Mouse (Mus musculus) layer of hippocampus, postnatal 25 days (tissue): ENCODE measurements around the gene Has1. TPM values are rescaled to one million over a fixed set of nuclear protein-coding genes. Genes with fewer than 3 reads are reported as not detected.

Experiments used
- DNase-seq, 2 experiments: peaks; one replicate each; pipeline ENCODE4 v3.0.0; 2022; ENCODE audit warnings: mixed read lengths in 2 of 2, low spot score in 1 of 2; ENCODE audit errors: extremely low spot score in 1 of 2
- total RNA-seq, 2 experiments: library from RNA; stranded (reverse); gene quantifications; 2 replicates each; pipeline ENCODE4 v1.2.3; 2021

Gene Has1
- under 1 TPM; 0.40 to 0.42 TPM for total RNA-seq

DNA sequence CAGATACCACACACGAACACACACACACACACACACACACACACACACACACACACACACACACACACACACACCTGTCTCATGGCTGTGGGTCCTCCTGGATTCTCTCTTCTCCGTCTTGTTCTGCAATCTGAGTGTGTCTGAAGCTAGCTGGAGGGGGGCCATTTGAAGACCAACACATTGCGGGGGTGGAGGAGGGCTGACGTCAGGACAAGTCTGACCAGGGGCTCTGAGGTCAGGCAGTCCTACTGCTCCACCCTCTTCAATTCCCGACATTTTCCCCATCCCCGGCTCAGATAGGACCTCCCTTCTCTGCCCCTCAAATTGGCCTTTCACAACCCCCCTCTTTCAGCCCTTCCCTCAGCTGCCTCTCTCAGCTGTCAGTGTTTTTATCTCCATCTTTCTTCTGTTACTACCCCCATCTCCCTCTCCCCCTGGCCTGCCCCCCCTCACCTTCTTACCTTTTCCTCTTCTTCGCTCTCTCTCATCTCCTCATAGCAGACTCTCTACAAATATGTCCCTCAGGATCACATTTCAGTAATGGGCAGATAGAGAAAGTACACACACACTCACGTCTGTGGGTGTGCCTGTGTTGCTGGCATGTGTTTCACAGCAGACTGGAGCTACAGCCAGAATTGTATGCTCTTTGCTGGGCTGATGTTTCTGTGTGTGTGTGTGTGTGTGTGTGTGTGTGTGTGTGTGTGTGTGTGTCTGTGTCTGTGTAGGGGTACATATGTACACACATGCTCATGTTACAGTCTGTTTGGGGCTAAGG lies at the start of gene Has1:
Has1 (minus strand) TSS at position 142 of the 775 bp plus-strand sequence.
- DNase-seq, result no peak

DNA sequence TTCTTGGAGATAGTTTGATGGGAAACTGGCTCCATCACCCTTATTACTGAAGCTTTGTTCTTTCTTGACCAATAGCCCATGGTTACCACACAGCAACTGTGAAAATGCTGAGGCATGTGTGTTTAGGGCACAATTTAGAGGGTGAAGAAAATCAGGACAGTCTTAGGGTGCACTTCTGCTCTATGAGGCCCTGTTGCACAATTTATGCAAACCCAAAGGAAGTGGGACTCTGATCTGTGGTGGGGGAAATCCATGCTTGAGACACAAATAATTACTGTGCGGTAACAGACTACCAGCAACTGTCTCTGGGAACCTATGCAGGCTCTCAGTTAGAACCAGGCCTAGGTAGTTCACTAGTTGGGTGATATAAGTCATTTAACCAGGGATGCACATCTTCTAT lies 45.8 kb upstream of the Has1 start:
- DNase-seq, result no peak

- DNase-seq, result peak in 1 of 2 experiments; percentile 4
Observed at GRCm38 (mm10) chr17:17899268-17899667, 44.3 kb upstream of the Has1 start.

DNA sequence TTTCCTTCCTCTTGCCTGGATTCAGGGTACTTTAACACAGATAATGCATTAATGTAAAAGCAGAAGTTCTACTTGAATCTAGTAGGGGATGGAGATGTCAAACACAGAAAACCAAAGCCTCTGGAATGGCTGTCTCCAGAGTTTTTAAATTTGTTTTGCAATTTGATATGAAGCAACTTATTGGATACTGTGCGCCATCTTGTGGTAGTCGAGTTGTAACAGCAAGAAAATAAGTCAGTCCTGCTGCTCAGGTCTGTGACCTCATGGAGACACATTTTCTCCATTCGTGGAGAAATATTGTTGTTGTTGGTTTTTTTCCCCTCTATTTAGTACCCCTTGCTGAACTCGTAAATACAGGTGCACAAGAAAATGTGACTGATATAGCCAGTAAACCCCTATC lies 41.0 kb upstream of the Has1 start:
- peak in 1 of 2 experiments; percentile 33 for DNase-seq

GRCm38 (mm10) chr17:17889732-17890425 lies 34.9 kb upstream of the Has1 start:
- DNase-seq, result no peak

GRCm38 (mm10) chr17:17887774-17888248 lies 32.8 kb upstream of the Has1 start, which contains the start of the genes Fpr2 and Fpr3:
Fpr2 (plus strand) TSS chr17:17887824.
Fpr3 (plus strand) TSS chr17:17887852.
- DNase-seq, result no peak

DNA sequence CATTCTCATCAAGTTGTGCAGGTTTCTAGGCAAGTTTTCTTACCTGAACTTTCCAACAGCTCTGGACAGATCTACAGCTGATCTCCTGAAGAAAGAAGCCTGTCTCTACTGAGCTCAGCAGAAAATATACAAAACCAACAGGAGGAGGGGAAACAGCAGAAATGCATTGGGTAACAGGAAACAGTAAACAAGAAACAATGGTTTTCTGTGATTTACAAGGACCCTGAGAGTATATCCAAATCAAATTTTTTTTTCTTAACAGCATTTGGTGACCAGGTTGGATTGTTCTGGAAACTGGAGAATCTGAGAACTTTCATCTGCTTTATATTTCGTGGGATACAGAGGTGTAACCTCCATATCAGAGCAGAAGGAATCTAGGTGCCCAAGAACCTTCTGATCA lies 28.8 kb upstream of the Has1 start, which contains the start of gene Fpr1:
Fpr1 (minus strand) TSS at position 101 of the 400 bp plus-strand sequence.
- DNase-seq, result no peak

DNA sequence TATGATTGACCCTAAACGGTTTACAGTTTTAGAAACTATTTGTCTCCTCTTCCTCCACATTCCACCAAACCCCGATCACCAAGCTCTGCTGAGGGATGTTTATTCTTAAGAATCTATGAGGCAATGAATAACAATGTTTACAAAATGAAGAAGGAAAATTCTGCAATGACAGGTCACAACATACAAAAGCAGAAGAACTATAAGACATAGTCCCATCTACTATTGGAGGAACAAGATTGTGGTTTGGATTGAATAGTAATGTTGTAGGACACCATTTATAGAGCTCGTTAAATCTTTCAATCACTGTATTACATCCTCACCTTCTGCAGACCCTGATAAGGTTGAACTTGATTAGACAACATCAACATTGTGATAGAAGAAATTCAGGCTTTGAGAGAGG lies 27.7 kb upstream of the Has1 start:
- no peak for DNase-seq

DNA sequence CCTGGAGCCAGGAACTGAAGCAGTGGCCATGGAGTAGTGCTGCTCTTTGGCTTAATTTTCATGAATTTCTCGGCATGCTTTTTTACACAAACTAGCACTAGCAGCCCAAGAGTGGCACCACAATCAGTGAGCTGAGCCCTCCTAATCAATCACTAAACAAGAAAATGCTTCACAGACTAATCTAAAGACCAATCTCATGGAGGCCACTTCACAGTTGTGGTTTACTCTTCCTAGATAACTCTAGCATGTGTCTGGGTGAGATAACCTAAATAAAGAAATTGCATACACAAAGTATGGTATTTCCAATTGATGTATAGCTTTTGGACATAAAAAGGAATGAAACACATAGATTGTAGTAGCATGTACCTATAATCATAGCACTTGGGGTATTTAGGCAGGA lies 24.3 kb upstream of the Has1 start:
- DNase-seq, result no peak

- DNase-seq, result no peak
Observed at GRCm38 (mm10) chr17:17871697-17872096, 16.7 kb upstream of the Has1 start.

DNA sequence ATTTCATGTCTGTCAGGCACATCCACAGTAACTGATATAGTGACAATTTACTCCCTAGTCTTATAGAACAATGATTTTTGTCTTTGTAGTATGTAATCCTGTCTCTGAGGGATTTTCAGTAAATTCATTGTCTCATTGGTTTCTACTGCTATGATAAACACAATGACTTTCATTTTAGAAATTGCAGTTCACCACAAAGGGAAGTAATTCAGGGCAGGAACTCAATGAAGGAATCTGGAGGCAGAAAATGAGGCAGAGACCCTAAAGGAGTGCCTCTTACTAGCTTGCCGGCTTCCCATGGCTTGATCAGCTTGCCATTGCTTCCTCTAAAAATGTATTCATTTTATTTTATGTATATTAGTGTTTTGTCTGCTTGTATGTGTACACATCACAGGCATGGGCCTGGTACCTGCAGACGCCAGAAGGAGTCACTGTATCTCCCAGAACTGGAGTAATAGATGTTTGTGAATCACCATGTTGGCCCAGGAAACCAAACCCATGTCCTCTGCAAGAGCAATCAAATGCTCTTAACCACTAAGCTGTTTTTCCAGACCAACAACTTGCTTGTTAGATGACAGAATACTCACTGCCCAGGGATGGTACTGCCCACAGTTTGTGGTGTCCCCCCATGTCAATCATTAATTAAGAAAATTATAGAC lies 16.0 kb upstream of the Has1 start:
- DNase-seq, result no peak

GRCm38 (mm10) chr17:17866801-17867469 lies 11.9 kb upstream of the Has1 start:
- no peak for DNase-seq

DNA sequence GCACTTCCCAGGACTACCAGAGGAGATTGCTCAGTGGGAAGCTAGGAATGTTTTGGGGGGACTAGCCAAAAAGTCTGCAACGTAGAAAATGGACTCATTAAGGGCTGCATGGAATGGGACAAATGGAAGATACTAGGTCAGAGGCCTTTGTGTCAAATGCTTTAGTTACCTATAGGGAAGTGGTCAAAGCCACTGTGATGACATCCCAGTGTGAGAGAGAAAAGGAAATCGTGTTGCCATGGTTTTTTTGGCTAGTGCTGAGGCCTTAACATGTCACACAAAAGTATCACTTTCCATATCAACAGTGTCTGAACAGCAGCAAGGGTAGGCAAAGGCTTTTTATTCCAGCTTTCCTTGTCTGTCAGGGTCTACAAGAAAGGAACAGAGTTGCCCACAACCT lies 10.2 kb upstream of the Has1 start:
- DNase-seq, result no peak

- DNase-seq, result no peak
Observed at GRCm38 (mm10) chr17:17862360-17862759, 7.4 kb upstream of the Has1 start.

DNA sequence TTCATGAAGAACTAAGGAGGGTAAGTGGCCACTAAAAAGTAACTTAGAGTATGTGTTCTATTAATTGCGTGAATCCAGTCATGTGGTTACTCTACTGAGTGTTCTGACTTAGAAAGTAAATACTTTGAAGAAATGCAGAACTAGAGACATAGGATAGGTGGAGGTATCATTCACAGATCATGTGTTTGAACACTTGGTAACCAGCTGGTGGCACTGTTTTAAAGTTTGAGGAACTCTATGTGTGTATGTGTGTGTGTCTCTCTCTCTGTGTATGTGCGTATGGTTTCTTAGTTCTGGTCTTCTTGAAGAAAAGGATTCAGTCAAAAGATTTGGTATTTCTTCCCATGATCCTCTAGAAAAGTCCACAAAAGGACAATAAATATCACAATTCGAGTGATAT lies 5.1 kb upstream of the Has1 start:
- DNase-seq, result no peak

DNA sequence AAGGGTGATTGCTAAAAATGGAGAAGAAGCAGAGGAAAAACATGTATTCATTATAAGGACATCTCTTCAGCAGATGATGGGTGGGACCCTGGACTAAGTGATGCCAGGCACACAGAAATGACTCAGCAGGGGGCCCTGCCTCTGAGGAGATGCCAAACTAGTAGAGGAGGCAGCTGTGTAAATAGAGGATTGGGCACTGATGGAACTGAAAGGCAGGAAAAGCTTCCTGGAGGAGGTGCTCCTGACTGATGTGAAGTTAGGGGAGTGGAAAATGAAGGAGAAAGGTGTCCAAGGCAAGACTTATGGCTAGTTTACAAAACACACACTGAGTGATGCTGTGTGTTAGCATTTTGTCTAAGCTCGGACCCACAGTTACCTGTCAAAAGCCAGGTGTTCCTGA lies 2.4 kb upstream of the Has1 start:
- DNase-seq, result no peak

GRCm38 (mm10) chr17:17856612-17857011 lies 1.6 kb upstream of the Has1 start:
- DNase-seq, result no peak

DNA sequence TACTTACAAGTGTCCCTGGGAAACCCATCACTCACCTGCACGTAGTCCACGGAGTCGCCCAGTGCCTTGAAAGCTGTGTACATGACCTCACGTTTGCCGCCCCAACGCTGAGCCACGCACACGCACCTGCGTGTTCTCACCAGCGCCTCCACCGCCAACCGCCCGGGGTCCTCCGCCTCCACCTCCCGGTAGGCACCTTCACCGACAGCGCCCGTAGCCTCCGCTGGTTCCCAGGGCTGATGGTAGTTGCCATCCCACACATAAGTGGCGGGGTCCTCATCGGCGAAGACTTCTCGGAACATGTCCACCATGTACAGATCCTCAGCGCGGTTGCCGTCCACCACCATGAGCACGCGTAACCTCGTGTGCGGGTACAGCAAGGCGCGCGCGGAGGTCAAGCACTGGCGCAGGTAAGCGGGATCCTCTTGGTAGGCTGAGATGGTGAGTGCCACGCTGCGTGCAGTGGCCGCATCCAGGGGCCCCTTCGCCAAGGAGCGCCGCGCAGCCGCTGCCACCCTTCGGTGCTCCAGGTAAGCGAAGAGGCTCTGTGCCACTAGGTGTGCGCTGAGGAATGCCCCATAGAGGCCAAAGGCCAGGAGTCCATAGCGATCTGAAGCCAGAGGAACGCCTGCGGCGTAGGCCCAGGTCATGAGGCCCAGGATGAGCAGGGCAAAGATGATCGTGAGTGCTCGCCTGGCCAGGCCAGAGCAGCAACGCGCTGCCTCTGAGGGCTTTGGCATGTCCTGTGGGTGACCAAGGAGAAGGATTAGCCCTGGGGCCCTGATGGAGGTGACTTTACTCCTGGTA lies 4.9 kb downstream of the Has1 start:
- no peak for DNase-seq

DNA sequence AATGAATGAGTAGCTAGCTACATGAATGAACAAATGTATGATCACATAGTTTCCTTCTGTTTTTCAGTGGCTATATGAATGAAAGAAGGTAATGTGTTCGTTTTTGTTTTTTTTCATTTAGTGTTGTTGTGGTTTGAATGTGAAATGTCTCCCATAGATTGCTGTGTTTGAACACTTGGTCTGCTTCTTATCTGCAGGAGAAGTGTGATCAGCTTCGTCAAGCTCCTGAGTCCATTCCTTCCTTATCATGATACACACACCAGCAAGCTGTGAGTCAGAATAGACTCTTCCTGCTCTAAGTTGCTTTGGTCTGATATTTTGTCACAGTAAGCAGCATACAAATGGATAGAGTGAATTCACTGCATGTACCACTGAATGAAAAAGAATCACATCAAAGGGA lies 6.0 kb downstream of the Has1 start:
- DNase-seq, result no peak
